Mouse (Mus musculus): ENCODE results near the gene Slc13a3. TPM values are rescaled to one million over a fixed set of nuclear protein-coding genes. Genes with fewer than 3 reads are reported as not detected.

Gene Slc13a3
- total and polyA plus RNA-seq, 3 experiments, result 0.29 to 0.68 (median 0.31) TPM

- Histone ChIP-seq H3K4me3 (no peak overlapping the region), H3K27ac (no peak overlapping the region), H3K4me1 (ENCODE audit: control insufficient read depth, insufficient read depth, low read length) (no peaks in the 10 kb centered on the region), H3K27me3 (ENCODE audit: control insufficient read depth, insufficient read depth, low read length) (no peaks in the 10 kb centered on the region), H3K79me2 (replicated peaks; ENCODE audit: control insufficient read depth, insufficient read depth, low read length) (no peaks in the 10 kb centered on the region), H3K9ac (ENCODE audit: low read depth, low read length) (no peak overlapping the region), H3K36me3 (ENCODE audit: control insufficient read depth, insufficient read depth, low read length) (no peaks in the 10 kb centered on the region)
- intact Hi-C loops (cut with DNase I), result no loop called here
- DNase-seq, result no peak
- no peak for TF ChIP-seq POLR2A (IDR thresholded peaks at IDR 0.05; ENCODE audit: insufficient read depth, low read depth, low read length)
- no peak for TF ChIP-seq EP300 (IDR thresholded peaks at IDR 0.05; ENCODE audit: insufficient read depth, low read depth, low read length)
- TF ChIP-seq CTCF (IDR thresholded peaks at IDR 0.05), result no peak
- WGBS, result 26% methylated on average over 7 of the region's 7 CpGs
Observed at GRCm38 (mm10) chr2:165428694-165429093, 44.3 kb downstream of the Slc13a3 start.

GRCm38 (mm10) chr2:165420195-165420594 is 52.8 kb downstream of the Slc13a3 start:
- 66% methylated on average over 2 of the region's 2 CpGs for WGBS
- TF ChIP-seq CTCF (IDR thresholded peaks at IDR 0.05), result no peak
- TF ChIP-seq EP300 (IDR thresholded peaks at IDR 0.05; ENCODE audit: insufficient read depth, low read depth, low read length), result no peak
- no peak for TF ChIP-seq POLR2A (IDR thresholded peaks at IDR 0.05; ENCODE audit: insufficient read depth, low read depth, low read length)
- H3K9ac ChIP-seq (ENCODE audit: low read depth, low read length), result no peak overlapping the region
- no peaks in the 10 kb centered on the region for H3K79me2 ChIP-seq (replicated peaks; ENCODE audit: control insufficient read depth, insufficient read depth, low read length)
- H3K4me3 ChIP-seq, result no peak overlapping the region
- no peaks in the 10 kb centered on the region for H3K27me3 ChIP-seq (ENCODE audit: control insufficient read depth, insufficient read depth, low read length)
- intact Hi-C loops (cut with DNase I), result no loop called here
- no peaks in the 10 kb centered on the region for H3K4me1 ChIP-seq (ENCODE audit: control insufficient read depth, insufficient read depth, low read length)
- no peak overlapping the region for H3K27ac ChIP-seq
- no peaks in the 10 kb centered on the region for H3K36me3 ChIP-seq (ENCODE audit: control insufficient read depth, insufficient read depth, low read length)
- DNase-seq, result no peak

- no peak for TF ChIP-seq POLR2A (IDR thresholded peaks at IDR 0.05; ENCODE audit: insufficient read depth, low read depth, low read length)
- TF ChIP-seq EP300 (IDR thresholded peaks at IDR 0.05; ENCODE audit: insufficient read depth, low read depth, low read length), result no peak
- TF ChIP-seq CTCF (IDR thresholded peaks at IDR 0.05), result no peak
- H3K4me3 ChIP-seq, result no peak overlapping the region
- no peaks in the 10 kb centered on the region for H3K27me3 ChIP-seq (ENCODE audit: control insufficient read depth, insufficient read depth, low read length)
- DNase-seq, result no peak
- no peaks in the 10 kb centered on the region for H3K36me3 ChIP-seq (ENCODE audit: control insufficient read depth, insufficient read depth, low read length)
- WGBS, result 49% methylated on average over 4 of the region's 4 CpGs
- no peaks in the 10 kb centered on the region for H3K4me1 ChIP-seq (ENCODE audit: control insufficient read depth, insufficient read depth, low read length)
- no peak overlapping the region for H3K9ac ChIP-seq (ENCODE audit: low read depth, low read length)
- no peak overlapping the region for H3K27ac ChIP-seq
- H3K79me2 ChIP-seq (replicated peaks; ENCODE audit: control insufficient read depth, insufficient read depth, low read length), result no peaks in the 10 kb centered on the region
- intact Hi-C loops (cut with DNase I), result no loop called here
Observed at GRCm38 (mm10) chr2:165419670-165420111, 53.3 kb downstream of the Slc13a3 start.

GRCm38 (mm10) chr2:165418577-165418976 is 54.5 kb downstream of the Slc13a3 start:
- 82% methylated on average over 2 of the region's 2 CpGs for WGBS
- Histone ChIP-seq H3K4me3 (no peak overlapping the region), H3K9ac (ENCODE audit: low read depth, low read length) (no peak overlapping the region), H3K36me3 (ENCODE audit: control insufficient read depth, insufficient read depth, low read length) (no peaks in the 10 kb centered on the region), H3K27me3 (ENCODE audit: control insufficient read depth, insufficient read depth, low read length) (no peaks in the 10 kb centered on the region), H3K4me1 (ENCODE audit: control insufficient read depth, insufficient read depth, low read length) (no peaks in the 10 kb centered on the region), H3K27ac (no peak overlapping the region), H3K79me2 (replicated peaks; ENCODE audit: control insufficient read depth, insufficient read depth, low read length) (no peaks in the 10 kb centered on the region)
- intact Hi-C loops (cut with DNase I), result no loop called here
- TF ChIP-seq POLR2A (IDR thresholded peaks at IDR 0.05; ENCODE audit: insufficient read depth, low read depth, low read length) (no peak), CTCF (IDR thresholded peaks at IDR 0.05) (no peak), EP300 (IDR thresholded peaks at IDR 0.05; ENCODE audit: insufficient read depth, low read depth, low read length) (no peak)
- DNase-seq, result no peak

- no peak overlapping the region for H3K9ac ChIP-seq (ENCODE audit: low read depth, low read length)
Observed at GRCm38 (mm10) chr2:165417291-165417690, 55.7 kb downstream of the Slc13a3 start.

GRCm38 (mm10) chr2:165415795-165416194 is 57.2 kb downstream of the Slc13a3 start:
- H3K4me1 ChIP-seq (ENCODE audit: control insufficient read depth, insufficient read depth, low read length), result no peaks in the 10 kb centered on the region
- DNase-seq, result no peak
- H3K27ac ChIP-seq, result no peak overlapping the region
- intact Hi-C loops (cut with DNase I), result no loop called here
- H3K36me3 ChIP-seq (ENCODE audit: control insufficient read depth, insufficient read depth, low read length), result no peaks in the 10 kb centered on the region
- H3K79me2 ChIP-seq (replicated peaks; ENCODE audit: control insufficient read depth, insufficient read depth, low read length), result no peaks in the 10 kb centered on the region
- WGBS, result 82% methylated on average over 6 of the region's 6 CpGs
- H3K27me3 ChIP-seq (ENCODE audit: control insufficient read depth, insufficient read depth, low read length), result no peaks in the 10 kb centered on the region
- TF ChIP-seq POLR2A (IDR thresholded peaks at IDR 0.05; ENCODE audit: insufficient read depth, low read depth, low read length) (no peak), EP300 (IDR thresholded peaks at IDR 0.05; ENCODE audit: insufficient read depth, low read depth, low read length) (no peak), CTCF (IDR thresholded peaks at IDR 0.05) (no peak)
- H3K9ac ChIP-seq (ENCODE audit: low read depth, low read length), result no peak overlapping the region
- no peak overlapping the region for H3K4me3 ChIP-seq

More at GRCm38 (mm10) chr2:165417291-165417690, 55.7 kb downstream of the Slc13a3 start:
- TF ChIP-seq POLR2A (IDR thresholded peaks at IDR 0.05; ENCODE audit: insufficient read depth, low read depth, low read length) (no peak), CTCF (IDR thresholded peaks at IDR 0.05) (no peak)
- no peak overlapping the region for H3K4me3 ChIP-seq
- H3K36me3 ChIP-seq (ENCODE audit: control insufficient read depth, insufficient read depth, low read length), result no peaks in the 10 kb centered on the region
- H3K27ac ChIP-seq, result no peak overlapping the region
- intact Hi-C loops (cut with DNase I), result no loop called here
- no peaks in the 10 kb centered on the region for H3K27me3 ChIP-seq (ENCODE audit: control insufficient read depth, insufficient read depth, low read length)
- WGBS, result 43% methylated on average over 7 of the region's 7 CpGs
- DNase-seq, result no peak
- H3K4me1 ChIP-seq (ENCODE audit: control insufficient read depth, insufficient read depth, low read length), result no peaks in the 10 kb centered on the region
- H3K79me2 ChIP-seq (replicated peaks; ENCODE audit: control insufficient read depth, insufficient read depth, low read length), result no peaks in the 10 kb centered on the region
